Mouse (Mus musculus) midbrain, postnatal 0 days (tissue): ENCODE results near the gene Isl1. TPM values are rescaled to one million over a fixed set of nuclear protein-coding genes. Genes with fewer than 3 reads are reported as not detected.

Source experiments
- ATAC-seq: fragments of 200-750 bp; cut with Nextera tagmentation; 2 replicates; pipeline ENCODE4 v1.8.0; 2017; ENCODE audit warnings: moderate number of reproducible peaks, mild to moderate bottlenecking, moderate TSS enrichment, moderate library complexity; ENCODE audit not compliant: low FRiP score
- DNase-seq: peaks from one replicate; pipeline ENCODE4 v3.0.0-alpha.2; 2015; ENCODE audit warnings: low spot score
- H3K27ac ChIP-seq: fragments of 300-500 bp; sonication (generic); 2 replicates; pipeline ENCODE4 v1.5.1; 2014; ENCODE audit warnings: low read depth, mild to moderate bottlenecking, low read length, mixed read lengths
- H3K27me3 ChIP-seq: fragments of 300-500 bp; sonication (generic); 2 replicates; pipeline ENCODE4 v1.6.1; 2014; ENCODE audit warnings: low read length, control low read depth, mixed read lengths; ENCODE audit not compliant: insufficient read depth
- H3K36me3 ChIP-seq: fragments of 300-500 bp; sonication (generic); 2 replicates; pipeline ENCODE4 v1.6.1; 2014; ENCODE audit warnings: low read length, control low read depth, mixed read lengths; ENCODE audit not compliant: insufficient read depth
- H3K4me1 ChIP-seq: fragments of 300-500 bp; sonication (generic); 2 replicates; pipeline ENCODE4 v1.6.1; 2014; ENCODE audit warnings: mild to moderate bottlenecking, control low read depth, antibody characterized with exemption, low read length, mixed read lengths; ENCODE audit not compliant: insufficient read depth
- H3K4me2 ChIP-seq: fragments of 300-500 bp; sonication (generic); 2 replicates; pipeline ENCODE4 v1.6.1; 2014; ENCODE audit warnings: low read depth, mild to moderate bottlenecking, low read length, mixed read lengths; ENCODE audit not compliant: poor library complexity, severe bottlenecking
- H3K4me3 ChIP-seq: fragments of 300-500 bp; sonication (generic); 2 replicates; pipeline ENCODE4 v1.5.1; 2014; ENCODE audit warnings: low read depth, mild to moderate bottlenecking, low read length, moderate library complexity
- H3K9ac ChIP-seq: fragments of 300-500 bp; sonication (generic); replicated peaks from 2 replicates; pipeline ENCODE4 v1.6.1; 2014; ENCODE audit warnings: mild to moderate bottlenecking, low read length, moderate library complexity, mixed read lengths; ENCODE audit not compliant: poor library complexity, severe bottlenecking
- H3K9me3 ChIP-seq: fragments of 300-500 bp; sonication (generic); 2 replicates; pipeline ENCODE4 v1.6.1; 2016; ENCODE audit warnings: low read length, control low read depth
- CTCF ChIP-seq: IDR thresholded peaks from 2 replicates; pipeline ENCODE4 v1.5.1; 2016; ENCODE audit warnings: antibody characterized with exemption, mild to moderate bottlenecking
- WGBS: fragments of 180-500 bp; shearing (Covaris S2); extraction: QIAGEN DNeasy Blood & Tissue Kit; methylation state at CpG from one replicate; pipeline ENCODE4 v1.1.7; 2014; 5-methylcytosine and 5-hydroxymethylcytosine counted together
- polyA plus RNA-seq: library from polyadenylated mRNA; unstranded; fragments of >200 nt; fragmentation: Nextera tagmentation; extraction: Ambion mirVana; gene quantifications from 2 replicates; pipeline ENCODE4 v1.2.1, GENCODE M21; 2015
- total RNA-seq: library from RNA; depleted of rRNA; stranded (reverse); fragments of >200 nt; gene quantifications from 2 replicates; pipeline ENCODE4 v1.2.3, GENCODE M21; 2014

Isl1 gene
- total and polyA plus RNA-seq, 2 experiments from 2014 or later: 12.3 to 25.8 TPM

GRCm38 (mm10) chr13:116279207-116279772, 30.2 kb downstream of the Isl1 start:
- no peaks in the 10 kb centered on the region for H3K4me1 ChIP-seq
- no peak for DNase-seq
- H3K9ac ChIP-seq: no peak overlapping the region
- no peak for TF ChIP-seq CTCF
- ATAC-seq: no peak
- no peak overlapping the region for H3K27ac ChIP-seq
- no peak overlapping the region for H3K4me2 ChIP-seq
- H3K4me3 ChIP-seq: no peak overlapping the region
- no peaks in the 10 kb centered on the region for H3K9me3 ChIP-seq
- H3K36me3 ChIP-seq: no peaks in the 10 kb centered on the region
- WGBS: 33% methylated on average over 9 of the region's 9 CpGs
- no peaks in the 10 kb centered on the region for H3K27me3 ChIP-seq
